Mouse (Mus musculus) ovary, postnatal 10 days (tissue): Measurements from ENCODE around the gene Cypt1.

ENCODE experiments used
- DNase-seq: peaks from one replicate; pipeline ENCODE4 v3.0.0; 2022; ENCODE audit warnings: low spot score

Gene Cypt1

DNA sequence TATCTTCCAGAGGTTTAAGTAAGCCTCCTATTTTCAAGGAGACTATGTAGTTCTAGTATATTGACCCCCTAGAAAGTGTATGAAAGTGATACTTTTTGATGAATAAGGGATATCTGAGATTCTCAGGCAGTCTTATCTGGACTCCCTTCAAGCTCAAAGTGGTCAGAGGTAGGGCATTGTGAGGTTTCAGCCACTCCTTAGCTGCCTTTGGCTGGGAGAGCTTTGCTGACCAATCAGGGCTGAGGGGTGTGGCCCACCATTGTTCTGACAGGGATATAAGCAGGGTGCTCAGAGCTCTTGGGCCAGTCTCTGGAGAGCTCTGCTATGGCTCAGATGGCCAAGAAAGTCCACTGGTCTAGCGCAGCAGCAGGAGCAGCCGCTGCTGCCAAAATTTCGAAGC, at the start of gene Cypt1:
Gene Cypt1, plus strand, starts transcription at position 301 of the 400 bp plus-strand sequence.
- no peak for DNase-seq

DNA sequence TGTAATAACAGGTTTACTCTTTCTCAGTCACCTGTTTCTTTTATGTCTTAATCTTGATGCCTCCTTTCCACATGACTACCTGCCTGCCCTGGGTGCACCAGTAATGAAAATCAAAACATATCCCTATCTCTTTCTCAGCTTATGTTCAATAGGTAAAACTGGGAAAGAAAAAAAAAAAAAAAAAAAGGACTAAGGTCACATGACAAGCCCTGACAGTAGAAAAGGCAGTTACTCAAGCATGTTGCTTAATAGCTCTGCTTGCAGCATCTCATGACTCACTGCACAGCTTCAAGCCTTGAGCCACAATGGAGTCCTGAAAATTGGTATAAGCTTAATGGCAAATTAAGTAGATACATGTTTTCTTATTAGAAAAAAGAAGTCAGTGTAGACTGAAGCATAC, 24.1 kb downstream of the Cypt1 start:
- DNase-seq = no peak

DNA sequence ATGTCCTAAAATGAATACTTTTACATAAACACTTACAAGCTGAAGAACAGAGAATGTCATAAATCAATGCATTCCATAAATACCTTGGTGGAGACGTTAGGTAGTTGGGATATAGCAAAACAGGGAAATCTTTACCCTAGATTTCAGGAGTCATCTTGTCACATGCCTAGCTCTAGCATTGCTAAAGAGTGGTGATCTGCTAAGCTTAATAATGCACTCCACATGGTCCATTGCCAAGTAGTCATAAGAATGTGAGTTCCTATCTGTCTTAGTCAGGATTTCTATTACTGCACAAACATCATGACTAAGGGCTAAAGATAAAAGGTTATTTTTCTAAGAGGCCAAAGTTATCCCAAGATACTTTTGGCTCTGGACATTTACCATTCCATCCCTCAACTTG, 34.4 kb downstream of the Cypt1 start:
- DNase-seq = no peak

DNA sequence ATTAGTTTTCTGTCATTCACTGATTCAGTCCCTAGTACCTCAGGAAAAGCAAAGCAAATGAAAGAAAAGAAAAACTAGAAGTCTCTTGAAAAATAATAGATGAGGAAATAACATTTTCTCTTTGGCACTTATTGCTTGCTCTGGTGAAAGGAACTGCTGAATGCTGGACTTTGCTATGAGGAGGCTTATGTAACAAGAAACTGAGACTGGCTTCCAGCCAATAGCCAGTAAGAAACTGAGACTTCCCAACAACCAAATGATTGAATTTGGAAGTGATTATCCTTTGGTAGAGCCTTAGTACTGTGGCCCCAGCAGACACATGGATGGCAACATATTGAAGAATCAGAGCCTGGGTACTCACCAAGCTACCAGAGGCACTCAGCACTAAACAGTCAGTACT, 35.8 kb downstream of the Cypt1 start:
- no peak for DNase-seq
